Mouse (Mus musculus) neutrophil, adult 5-6 weeks (primary cell): ENCODE measurements at regions not wholly inside any gene's neighbourhood (a gene's known extent, or its start where the extent isn't known, plus 50 kb on each side); places are given as distances from the start of the nearest gene placed in this dataset.
A peak's percentile ranks its signal among the peaks of the same experiment; 100 is the strongest.

Experiments used
- ATAC-seq: fragments of 151-379, 151-347 bp; 2 replicates; pipeline ENCODE4 v1.8.0; 2017; ENCODE audit warnings: mild to moderate bottlenecking, moderate TSS enrichment; ENCODE audit not compliant: insufficient number of reproducible peaks, poor library complexity, low FRiP score, severe bottlenecking; ENCODE audit errors: extremely low read depth

DNA sequence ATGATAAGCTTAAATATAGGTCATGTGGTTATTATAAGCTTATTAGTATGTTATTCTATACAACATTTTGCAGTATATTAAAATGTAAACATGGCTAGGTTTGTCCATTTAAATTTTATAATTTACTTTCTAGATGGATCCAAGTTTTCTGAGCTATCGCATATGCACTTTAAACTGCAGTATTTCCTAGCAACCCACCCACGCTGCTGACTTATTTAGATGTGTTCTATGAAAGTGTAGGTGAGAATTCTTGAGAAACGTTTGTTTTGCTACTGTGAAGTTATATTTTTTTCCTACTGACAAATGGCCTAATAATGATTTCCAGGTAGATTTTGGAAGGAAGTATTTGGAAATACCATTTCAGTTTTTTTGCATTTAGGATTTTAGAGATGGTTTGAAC lies 308.0 kb downstream of the Gbe1 start:
- ATAC-seq: no peak

DNA sequence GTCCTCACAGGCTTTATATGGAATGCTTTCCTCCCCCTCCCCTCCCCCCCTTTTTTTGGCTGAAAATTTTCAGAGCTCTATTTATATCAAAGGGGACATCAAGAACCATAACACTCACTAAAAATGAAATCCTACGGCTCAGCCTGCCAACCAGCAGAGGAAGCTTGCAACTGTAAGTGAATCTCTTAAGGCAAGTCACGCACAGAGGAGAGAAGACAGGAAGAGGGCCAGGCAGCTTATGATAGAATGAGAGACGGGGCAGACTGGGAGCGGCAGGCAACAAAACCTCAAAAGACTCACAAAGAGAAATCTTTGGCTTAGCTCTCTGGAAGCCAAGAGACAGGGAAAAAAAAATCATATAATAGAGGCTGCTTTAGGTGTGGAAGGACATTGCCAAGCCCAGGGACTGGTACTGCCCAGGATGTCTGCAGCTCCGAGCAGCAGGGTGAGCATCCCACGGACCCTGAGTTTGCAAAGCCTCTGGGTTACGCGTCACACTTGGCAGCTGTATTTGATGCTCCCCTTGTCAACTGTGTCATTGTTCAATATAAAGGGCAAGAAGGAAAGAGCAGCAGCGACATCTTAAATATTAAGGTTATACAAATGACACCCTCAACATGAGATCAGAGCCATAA lies 330.0 kb downstream of the Gbe1 start:
- no peak for ATAC-seq

DNA sequence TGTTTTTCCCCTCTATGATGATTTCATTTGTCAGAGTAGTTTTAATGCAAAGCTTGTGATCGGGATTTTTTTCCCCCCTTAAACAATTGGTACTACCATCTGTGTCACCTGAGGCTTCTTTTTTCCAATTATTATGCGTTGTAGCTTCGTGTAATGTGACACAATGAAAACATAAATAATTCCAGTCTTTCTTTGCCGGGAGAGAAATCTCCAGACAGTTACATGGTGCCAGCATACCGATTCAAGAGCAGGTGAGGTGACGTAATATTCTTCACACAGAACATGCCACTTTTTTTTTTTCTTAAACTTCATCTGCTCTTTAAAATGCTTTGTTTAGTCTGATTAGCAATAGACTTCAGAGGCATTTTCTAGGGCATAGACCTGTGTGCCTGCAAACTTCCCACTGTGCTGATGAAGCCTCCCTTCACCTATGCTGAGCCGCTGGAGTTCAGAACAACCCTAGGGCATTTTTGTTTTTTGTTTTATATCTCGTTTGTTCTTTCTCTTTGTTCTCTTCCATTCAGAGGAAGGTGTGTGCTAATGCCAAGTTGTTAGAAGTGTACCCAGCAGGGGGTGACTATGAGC lies 331.0 kb downstream of the Gbe1 start:
- ATAC-seq: no peak

DNA sequence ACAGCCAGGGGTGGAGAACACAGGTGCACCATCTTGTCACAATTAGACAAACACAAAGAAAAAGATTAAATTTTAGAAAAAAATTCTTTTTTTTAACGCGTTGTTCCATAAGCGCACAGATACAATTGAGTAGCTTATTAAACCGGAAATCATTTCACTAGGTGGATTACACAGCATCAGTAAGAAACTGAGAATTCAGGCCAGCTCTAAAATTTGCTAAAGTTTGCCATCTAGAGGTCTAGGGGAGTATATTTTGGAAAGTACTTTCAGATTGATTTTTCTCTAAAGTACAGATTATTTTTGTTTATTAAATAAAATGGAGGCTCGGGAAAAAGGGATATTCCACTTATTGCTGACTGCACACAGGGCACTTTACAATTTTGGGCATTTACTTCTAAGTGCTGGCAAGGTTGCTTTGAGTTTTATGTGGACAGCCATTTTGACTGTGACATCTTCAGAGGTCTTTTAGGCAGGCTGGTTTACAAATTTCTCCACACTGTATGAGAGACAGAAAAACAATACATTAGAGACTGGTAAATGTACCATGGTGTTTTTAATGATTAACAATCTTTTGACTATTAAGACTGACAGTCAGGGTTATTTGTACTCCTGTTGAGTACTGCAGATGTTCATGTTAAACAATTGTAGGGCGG lies 340.8 kb downstream of the Gbe1 start:
- no peak for ATAC-seq

DNA sequence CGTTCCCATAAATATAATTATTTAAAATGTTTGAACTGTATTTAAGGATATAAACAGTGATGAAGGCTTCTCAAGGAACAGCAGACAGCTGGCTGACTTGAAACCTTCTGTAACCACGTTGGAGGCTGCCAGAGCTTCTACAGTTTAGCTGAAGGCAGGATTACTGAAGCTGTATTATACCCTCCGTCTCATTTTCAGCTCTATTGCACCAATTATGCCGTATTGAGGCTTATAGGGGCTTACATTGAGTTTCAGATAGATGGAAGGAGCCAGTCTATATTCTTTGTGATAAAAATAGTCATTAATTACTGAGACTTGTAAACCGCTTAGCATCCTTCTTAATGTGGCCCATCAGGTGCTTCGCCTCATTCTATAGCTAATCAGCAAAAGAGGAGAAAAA lies 376.1 kb downstream of the Gbe1 start:
- ATAC-seq: no peak

DNA sequence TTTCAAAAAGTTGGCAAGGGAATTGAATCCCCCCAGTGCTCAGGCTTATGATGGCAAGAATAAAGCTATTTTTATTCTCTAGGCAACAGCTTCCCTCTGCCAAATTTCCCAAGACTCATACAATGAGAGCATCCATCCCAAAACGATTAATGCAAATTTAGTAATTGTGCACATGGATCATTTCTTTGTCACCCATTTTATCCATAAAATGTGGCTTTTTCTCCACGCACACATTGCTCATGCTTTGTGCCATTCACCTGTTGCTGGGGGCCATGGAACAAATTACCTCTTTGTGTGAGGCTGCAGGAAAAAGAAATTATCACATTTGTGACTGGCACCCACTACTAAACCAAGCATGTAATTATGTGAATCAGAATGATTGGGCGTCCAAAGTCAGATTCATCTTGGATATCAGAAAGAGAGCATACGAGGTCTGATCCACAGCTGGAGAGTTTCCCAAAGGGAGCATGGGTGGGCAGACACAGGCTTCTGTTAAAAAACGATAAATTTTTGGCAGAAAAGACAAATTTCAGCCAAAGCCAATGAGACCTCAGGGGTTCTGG lies 411.1 kb downstream of the Gbe1 start:
- no peak for ATAC-seq

DNA sequence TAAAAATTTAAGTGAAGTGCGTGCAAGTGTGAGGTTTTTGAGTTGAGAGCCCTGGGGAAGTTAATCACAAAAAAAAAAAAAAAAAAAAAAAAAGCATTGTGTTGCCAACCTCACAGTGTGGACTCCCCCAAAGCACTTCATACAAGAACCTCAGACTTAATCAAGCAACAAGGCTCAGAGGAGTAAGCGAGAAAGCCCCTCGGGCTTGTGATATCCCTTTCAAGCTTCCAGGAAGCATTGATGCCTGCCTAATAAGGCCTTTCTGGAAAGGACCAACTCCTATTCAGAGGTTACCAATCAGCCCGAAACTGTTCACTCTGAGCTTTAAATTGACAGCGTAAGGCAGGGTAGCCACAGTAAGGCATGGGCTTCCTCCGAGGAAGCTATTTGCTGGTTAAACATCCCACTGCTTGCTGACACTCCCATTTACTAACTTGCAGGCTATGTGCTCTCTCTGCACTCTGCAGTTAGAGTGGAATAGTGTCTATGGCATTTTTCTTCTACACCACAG lies 411.6 kb downstream of the Gbe1 start:
- no peak for ATAC-seq

DNA sequence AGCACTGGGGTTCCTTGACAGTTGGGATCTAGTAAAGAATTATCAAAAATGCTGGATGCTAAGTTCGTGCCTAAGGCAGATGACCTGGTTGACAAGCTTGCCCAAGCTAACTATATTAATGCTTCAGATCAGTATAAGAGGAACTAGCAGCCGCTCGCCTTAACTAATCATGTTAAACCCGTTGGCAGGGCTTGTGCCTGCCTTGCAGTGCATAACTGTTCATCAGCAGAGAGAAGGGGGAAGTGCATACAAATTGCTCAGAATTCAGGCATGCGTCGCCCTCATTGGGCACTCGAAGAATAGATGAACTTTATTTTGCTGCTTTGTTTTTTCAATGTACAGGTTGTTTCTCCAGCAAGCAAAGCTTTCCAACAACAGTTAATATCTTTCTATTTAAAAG lies 419.3 kb downstream of the Gbe1 start:
- ATAC-seq: no peak

DNA sequence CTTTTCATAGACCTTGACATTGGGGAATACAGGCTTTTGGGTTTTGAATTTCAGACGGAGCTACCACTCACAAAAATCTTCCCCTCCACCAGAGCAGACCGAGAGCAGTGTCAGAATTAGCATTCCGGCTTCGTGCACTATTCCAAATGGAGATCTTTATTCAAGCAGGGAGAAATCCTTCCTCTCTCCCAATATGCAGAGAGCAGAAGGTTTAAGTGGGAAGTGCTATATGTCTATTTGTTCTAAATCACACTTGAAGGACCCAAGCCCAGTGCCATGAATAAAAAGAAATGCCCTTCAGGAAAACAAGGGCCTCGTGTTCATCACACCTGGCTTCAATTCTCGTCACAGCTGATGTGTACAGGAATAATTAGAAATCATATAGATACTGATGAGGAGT lies 426.3 kb downstream of the Gbe1 start:
- ATAC-seq: no peak

DNA sequence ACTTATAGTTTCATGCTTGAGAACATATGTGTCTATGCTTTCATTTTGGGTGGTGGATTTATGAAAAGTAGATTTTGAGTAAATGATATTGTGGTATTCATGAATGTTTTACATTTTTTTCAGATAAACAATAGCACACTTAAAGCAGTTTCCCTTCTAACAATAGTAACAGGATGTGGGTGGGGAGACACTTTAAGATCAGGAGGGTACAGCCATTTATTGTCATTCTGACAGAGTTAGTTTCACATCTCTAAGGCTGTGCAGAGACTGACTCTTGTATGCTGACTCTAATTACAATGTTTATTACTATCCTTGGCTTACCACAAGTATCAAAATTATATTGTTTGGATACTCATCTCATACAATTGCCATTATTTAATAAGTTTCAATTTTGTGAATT lies 440.5 kb downstream of the Gbe1 start:
- ATAC-seq: no peak

DNA sequence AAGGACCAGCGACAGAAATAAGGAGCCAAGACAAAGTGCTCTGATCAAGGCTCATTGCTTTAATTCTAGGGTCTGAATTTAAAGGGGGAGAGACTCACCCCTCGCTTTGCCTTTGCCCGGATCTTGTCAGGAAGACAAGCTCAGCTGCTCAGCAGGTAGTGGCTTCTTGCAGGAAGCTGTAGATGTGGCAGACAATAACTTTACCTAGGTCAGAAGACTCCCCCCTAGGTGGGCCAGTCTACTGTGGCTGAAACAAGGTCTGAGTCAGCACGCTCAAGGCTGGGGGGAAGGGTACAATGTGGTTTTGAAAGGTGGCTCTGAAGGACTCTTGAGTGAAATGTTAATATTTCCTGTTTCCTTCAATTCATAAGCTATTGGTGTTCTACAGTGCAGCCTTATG lies 484.3 kb downstream of the Gbe1 start:
- ATAC-seq: no peak

DNA sequence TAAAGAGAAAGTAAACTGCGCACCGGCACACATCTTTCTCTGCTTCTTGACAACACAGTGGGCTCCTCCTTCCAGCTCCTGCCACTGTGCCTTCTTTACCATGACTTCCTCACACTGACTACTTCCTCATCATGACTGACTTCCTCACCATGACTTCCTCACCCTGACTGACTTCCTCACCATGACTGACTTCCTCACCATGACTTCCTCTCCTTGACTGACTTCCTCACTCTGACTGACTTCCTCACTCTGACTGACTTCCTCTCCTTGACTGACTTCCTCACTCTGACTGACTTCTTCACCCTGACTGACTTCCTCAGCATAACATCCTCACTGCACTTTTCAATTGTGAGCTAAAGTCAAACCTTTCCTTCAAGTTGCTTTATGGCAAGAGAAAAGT lies 489.8 kb downstream of the Gbe1 start:
- peak; percentile 46; the same call in 1 of the 2 replicates for ATAC-seq

DNA sequence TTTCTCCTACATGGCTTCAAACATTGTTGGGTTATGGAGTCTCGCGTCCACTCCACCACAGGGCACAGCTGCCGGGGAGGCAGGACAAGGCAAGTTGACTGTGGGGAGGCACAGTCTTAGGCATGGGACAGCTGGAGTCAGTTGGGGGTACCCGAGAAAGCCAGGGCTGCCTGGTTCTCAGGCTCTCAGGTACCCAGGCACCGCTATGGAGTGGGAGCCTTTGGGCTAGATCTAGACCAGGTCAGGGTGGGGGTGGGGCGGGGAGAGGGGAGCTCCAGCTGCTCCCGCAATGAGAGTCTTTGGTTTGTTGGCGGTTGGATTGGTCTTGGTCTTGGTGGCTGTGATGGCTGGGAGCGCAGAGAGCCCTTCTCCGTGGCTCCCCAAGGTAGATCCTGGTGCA lies 512.2 kb downstream of the Gbe1 start:
- no peak for ATAC-seq

DNA sequence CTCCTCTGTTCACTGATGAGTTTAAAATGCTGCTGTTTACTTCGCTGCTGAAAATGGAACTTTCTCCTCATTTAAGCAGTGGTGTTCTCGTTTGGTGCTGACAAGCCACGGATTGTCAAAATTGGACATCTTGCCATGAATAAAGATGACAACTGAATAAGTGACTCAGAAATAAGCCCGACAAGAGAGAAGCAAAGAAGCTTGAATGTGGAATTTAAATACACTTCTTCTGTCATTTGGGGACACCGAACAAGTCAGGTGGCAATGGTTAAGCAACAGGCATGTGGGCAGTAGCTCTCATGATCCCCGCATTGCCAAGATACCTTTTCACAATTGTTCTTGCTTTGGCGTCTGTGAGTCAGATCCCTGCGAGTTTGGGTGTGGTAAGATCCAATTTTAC lies 521.3 kb downstream of the Gbe1 start:
- ATAC-seq: no peak

DNA sequence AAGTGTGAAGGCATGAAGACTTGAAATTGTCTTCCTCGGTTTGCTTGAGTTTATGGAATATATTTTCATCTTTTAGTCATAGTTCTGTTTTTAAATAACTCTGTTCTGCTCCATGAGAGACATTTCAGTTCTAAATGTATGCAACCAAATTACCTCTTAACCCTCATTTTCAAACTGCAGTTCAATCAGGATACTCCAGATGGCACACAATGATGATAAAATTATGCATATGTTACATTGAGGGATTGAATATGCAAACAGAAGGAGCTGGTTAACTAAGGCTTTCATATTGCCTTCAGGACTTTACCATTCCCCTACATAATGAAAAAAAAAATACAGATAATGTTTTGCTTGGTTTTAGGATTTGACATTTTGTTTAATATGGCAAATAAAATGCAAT lies 524.4 kb downstream of the Gbe1 start:
- no peak for ATAC-seq

DNA sequence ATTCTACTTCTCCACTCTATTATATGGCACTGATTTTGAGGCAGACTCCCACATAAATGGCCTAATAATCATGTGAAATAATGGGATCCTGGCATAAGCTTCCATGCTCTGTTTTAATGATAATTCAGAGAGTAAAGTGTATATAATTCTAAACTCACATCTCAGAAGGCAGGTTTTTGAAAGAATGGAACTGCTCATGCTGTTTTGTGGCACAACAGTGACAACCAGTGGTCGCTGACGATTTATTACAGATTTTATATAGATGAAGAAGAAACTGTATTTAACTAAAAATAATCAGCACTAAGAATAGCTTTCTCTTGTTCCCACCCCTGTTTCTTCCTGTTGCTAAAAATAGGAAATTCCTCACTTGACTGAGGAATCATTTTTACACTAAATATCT lies 554.5 kb downstream of the Gbe1 start:
- ATAC-seq: no peak

DNA sequence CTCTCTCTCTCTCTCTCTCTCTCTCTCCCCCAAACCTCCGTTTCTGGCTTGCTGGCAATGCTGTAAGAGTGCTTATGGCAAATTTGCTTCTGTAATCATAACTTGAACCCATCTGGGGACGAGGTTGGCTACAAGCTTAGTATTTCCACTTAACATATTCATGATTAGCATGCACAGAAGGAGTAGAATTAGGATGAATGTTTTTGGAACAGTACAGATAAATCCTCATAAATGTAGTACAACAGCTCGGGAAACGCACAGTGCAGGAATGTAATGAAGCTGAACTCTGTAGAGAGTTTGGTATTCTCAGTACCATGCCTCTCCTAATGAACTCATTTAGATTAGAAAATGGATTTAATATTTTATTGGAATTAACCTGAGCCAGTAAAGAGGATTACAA lies 555.5 kb downstream of the Gbe1 start:
- no peak for ATAC-seq

DNA sequence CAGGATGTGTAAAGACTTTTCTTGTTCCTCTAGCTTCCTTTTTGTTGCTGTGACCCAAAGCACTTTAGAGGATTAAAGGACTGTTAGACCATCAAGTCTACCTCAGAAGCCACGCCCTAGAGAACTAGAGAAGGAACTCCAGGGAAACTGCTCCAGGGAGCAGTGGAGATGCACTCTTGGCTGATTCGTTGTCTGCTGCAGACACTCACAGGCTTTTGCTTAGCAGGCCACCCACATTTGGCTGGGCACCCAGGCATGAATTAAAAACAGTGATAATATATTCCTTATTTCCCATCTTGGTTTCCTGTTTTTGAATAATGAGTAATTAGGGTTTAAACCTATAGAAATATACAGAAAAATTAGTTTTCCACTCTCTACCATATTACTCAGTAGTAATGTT lies 560.3 kb downstream of the Gbe1 start:
- ATAC-seq: no peak

DNA sequence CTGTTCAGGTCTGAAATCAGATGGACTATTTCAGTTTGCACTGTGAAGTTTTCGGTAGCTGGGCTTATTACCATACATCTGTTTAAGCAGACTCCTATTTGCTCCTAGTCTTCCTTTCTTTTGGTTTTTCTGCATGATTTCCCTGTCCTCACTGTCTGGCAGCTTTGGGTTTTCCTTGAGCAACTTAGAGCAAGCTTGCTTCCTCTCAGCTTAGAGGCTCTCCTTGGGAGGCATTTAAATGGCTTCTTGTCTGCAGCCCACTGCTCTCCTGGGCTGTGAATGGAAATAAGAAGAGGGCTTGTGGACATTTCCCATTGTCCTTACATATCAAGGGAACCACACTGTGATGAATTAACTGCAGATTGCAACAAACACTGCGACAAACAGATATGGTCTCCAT lies 566.9 kb downstream of the Gbe1 start:
- no peak for ATAC-seq

DNA sequence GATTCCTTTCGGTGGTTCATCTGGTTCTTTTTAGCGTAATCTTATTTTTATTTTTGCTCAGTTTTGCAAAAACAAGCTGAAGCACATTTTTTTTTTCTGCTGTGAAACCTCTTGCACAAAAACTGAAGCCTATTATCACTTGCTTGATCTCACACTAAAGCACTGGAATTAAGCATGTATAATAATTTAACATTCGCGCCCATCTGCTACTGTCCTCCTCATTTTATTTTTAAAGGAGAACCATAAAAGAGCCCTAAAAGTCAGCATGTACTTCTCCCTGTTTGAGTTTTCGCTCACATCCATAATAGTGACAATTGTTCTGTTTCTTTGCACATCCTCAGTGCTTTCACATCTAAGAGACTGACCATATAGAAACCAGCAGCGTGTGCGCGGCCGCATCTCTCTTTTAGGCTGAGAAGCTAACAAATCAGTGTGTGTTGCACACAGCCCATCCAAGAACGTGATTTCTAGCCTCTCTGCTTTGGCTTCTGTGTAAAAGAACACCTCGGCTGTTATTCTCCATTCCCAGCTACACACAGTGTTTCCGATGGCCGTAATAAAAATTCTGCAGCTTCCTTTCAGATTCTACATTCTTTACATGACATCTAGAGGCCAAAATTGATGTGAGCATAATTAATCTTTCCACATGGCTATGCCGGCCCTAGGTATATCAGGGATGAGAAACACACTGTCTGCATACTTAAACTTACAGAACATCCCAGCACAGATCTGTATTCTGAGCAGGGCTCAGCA lies 567.5 kb downstream of the Gbe1 start:
- ATAC-seq: no peak
